Mouse (Mus musculus): Measurements from ENCODE around the gene Gm10600.
"Not testable (repeated sequence)": the region's sequence is repeated elsewhere in the genome, so short reads cannot be mapped to it uniquely, and the experiment has no call there.

Gene Gm10600

DNA sequence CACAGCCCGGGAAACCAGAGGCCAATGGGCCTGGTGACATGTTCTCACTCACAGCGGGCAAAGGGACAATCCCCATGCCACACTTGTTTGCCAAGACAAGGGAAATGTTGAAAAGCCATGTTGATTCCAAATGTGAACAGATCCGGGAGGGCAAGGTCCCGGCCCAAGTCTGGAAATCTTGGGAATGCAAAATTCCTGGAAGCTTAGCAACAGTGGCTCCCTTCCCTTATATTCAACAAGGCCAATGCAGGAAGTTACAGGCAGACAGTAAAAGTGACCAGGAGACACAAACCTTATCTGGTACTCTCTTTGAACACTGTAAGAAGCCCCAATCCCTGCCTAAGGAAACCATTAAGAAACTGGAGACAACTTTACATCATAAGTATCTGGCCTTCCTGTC, at the start of gene Gm10600:
Gm10600 (plus strand) TSS at position 301 of the 400 bp plus-strand sequence.
- not testable (repeated sequence) for DNase-seq (ENCODE audit: low spot score in 2 of 2)

DNA sequence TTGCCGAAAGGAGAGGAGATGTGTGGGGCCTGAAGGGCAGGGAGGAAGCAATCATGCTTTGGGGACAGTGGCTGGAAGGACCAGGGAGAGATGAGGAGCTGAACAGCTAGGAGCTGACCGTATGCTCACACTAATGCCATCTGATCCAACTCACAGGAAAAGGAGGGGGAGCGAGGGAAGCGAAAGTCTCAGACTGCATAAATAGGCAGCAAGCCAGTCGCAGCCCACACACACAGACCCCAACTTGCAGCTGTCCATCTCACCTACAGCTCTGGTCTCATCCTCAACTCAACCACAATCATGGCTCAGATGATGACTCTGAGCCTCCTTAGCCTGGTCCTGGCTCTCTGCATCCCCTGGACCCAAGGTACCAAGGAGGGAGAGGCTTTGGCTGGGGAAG, 15.0 kb downstream of the Gm10600 start, which contains the start of gene Ccl21b:
Ccl21b (plus strand) TSS at position 301 of the 400 bp plus-strand sequence.
- DNase-seq (ENCODE audit: low spot score in 2 of 2): not testable (repeated sequence)

Measured in cerebellum, postnatal 4 days (tissue).